Mouse (Mus musculus): ENCODE results near the gene Spaca4.

Spaca4 gene

GRCm38 (mm10) chr7:45699523-45700141, 26.0 kb downstream of the Spaca4 start, which contains the start of gene Car11:
Car11 (plus strand) TSS chr7:45699843.
- DNase-seq (ENCODE audit: low spot score in 2 of 2): no peak

GRCm38 (mm10) chr7:45697894-45698293, 27.7 kb downstream of the Spaca4 start:
- DNase-seq (ENCODE audit: low spot score in 2 of 2): no peak

- no peak for DNase-seq (ENCODE audit: low spot score in 2 of 2)
These were observed 30.5 kb downstream of the Spaca4 start for GRCm38 (mm10) chr7:45695098-45695497.

- no peak for DNase-seq (ENCODE audit: low spot score in 2 of 2)
These were observed 31.6 kb downstream of the Spaca4 start, which contains the start of gene Sec1 for GRCm38 (mm10) chr7:45693921-45694591. Sec1 (minus strand) TSS chr7:45694402.

DNA sequence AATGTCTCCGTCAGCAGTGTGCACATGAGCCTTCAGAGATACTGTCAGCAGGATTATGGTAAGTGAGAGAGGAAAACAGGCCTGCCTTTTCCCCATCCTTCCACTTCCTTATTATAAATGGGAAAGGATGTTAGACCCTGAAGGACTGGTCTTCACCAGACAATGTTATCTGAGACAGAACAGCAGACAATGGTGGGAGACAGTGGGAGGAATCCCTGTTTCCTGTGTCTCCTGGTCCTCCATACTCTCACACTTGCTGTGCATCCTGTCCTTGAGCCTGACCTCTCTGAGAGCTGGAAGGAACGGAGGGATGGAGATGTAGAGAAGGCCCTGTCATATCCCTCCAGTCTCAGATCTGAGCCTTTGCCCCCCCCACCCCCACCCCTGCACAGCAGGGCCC, 33.2 kb downstream of the Spaca4 start:
- DNase-seq (ENCODE audit: low spot score in 2 of 2): no peak

GRCm38 (mm10) chr7:45689800-45690199, 35.8 kb downstream of the Spaca4 start:
- no peak for DNase-seq (ENCODE audit: low spot score in 2 of 2)

DNA sequence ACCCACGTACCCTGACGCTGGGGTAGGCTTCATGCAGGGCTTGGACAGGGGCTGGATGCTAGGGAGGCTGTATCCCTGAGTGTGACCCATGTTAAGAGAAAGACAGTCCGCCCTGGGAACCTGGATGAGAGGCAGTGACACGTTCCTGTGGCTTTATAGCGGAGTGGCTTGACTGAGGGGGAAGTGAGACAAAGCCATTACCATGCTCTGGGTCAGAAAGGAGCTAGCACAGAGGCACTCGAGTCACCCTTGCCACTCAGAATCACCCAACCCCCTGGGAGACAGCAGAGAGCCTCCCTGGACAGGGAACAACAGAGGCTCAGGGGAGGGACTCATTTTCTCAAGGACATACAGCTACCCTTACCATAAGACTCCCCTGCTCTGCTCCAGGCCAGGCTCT, 36.5 kb downstream of the Spaca4 start:
- no peak for DNase-seq (ENCODE audit: low spot score in 2 of 2)

DNA sequence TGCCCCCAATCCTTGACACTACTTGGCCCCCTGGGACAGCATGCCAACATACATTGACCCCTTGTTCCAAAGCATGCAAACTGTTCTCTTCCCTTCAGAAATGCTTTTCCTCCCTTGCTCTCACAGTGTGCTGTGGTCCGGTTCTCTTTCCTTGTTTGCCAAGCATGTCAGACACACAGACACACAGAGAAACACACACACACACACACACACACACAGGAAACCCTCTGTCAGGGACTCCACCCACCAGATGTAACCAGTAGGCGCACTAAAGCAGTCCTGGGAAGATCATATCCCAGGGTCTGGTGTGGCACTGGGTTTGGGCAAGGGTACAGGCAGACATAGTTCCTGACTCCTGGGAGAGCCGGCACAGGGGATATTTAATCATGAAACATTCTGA, 38.8 kb downstream of the Spaca4 start:
- DNase-seq (ENCODE audit: low spot score in 2 of 2): no peak

DNA sequence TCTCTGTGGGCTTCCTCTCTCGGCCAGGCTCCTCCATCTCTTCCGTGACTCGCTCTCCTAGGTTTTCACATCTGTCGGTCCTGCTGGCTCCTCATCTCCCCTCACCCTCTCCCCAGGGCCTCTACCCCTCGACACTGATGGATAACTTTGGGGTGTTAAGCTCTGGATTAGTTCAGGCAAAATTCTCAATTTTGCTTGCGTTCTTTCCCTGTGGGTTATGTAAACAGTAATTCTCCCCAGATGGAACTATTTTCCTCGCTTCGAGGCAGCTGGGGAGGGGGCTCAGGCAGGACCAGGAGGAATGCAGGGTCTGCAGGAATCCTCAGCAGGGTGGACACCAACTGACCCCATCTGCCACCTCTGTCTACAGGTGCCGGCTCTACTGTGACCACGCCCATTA, 39.8 kb downstream of the Spaca4 start:
- no peak for DNase-seq (ENCODE audit: low spot score in 2 of 2)

- DNase-seq (ENCODE audit: low spot score in 2 of 2): no peak
These were observed 42.1 kb downstream of the Spaca4 start, which contains the start of gene Ntn5 for GRCm38 (mm10) chr7:45683396-45684050. Ntn5 (plus strand) TSS chr7:45684022.

GRCm38 (mm10) chr7:45682144-45683126, 43.2 kb downstream of the Spaca4 start:
- peak; percentile 68 to 89 for DNase-seq (ENCODE audit: low spot score in 2 of 2)

DNA sequence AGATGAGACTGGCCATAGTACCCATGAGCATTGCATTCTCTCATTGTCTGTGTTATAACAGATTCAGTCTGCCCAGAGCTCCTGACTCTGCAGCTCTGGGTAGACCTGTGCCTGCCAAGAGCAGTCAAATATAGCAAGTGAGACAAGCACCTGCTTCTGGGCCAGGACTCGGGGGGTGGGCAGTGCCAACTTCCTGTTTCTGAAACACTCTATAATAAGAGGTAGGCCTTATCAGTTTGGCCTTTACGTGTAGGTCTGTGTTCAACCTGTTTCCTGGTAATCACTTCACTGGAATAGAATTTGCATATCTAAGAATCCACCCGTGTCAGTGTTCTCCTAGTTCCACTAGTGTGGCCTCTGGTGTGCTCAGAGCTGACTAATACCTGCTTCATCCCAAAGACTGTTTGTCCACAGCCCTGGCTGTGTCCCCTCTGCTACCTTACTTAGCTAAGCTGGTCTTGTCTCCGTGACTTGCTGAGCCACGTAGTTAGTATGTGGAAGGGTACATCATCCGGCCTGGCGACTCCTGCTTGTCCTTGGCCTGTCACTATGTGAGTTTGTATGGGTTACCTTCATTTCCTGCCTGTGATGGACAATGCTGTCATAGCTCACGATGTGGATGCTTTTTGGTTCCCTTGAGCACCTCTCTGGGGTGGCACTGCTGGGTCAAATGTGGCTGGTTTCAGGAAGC, 44.4 kb downstream of the Spaca4 start:
- DNase-seq (ENCODE audit: low spot score in 2 of 2): peak in 1 of 2 experiments; percentile 67

- no peak for DNase-seq (ENCODE audit: low spot score in 2 of 2)
These were observed 45.5 kb downstream of the Spaca4 start for GRCm38 (mm10) chr7:45679966-45680621.

DNA sequence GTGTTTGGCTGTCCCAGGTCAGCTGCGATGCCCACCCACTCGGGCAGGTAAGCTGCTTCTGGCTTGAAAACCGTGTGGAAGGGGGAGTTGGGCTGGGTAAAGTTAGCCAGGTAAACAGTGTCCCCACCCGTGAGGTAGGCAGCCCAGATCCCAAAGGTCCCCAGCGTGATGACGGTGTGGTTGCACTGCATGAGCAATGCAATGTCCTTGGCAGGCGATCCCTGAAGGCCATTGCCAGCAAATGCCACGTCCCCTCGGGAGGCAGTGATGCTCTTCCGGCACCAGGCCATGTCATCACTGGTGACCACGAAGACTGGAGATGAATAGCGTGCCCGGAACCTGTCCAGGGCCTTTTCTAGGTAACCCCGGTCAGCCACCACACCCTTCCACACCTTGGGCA, 47.1 kb downstream of the Spaca4 start:
- DNase-seq (ENCODE audit: low spot score in 2 of 2): no peak

- DNase-seq (ENCODE audit: low spot score in 2 of 2): no peak
These were observed 47.9 kb downstream of the Spaca4 start for GRCm38 (mm10) chr7:45677627-45678295.
